Mouse (Mus musculus): ENCODE measurements at regions not wholly inside any gene's neighbourhood (a gene's known extent, or its start where the extent isn't known, plus 50 kb on each side); places are given as distances from the start of the nearest gene placed in this dataset.

GRCm38 (mm10) chr4:142638733-142639339, 399.6 kb upstream of the Kazn start:
- no peak for DNase-seq

DNA sequence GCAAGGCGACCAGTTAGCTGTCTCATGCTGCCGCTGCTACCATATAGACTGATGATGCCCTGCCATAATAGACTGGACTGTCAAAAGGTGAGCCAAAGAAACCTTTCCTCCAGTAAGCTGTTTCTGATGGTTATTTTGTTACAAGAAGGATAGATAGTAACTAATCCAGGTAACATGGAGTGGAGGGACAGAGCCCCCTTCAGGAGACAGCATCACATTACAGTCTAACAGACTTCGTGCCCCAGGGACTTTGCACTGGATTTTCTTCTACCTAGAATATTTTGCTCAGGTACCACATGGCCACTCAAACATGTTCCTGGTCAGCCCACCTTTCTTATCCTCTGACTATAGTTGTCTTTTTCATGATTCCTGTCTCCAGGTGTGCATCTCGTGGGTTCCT, 398.9 kb upstream of the Kazn start:
- DNase-seq: no peak

DNA sequence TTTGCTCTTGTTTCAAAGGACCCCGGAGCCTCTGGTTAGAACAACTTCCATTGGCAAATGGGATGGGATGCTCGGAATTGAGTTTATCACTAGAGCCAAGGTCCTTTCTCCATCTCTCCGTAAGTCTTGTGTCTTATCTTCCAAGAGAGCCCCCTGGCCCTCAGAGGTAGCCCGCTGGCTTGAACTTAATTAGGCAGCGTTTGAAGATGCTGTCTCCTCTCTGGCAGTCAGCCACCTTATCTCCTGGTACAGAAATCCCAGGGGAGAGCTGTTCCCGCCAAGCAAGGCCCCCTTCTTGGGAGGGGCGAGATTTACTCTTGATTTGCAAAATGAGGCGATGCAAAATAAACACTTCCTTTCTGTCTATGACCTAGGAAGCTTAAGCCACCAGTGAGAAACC, 395.2 kb upstream of the Kazn start:
- DNase-seq: no peak

GRCm38 (mm10) chr4:142633667-142634350, 394.6 kb upstream of the Kazn start:
- no peak for DNase-seq

DNA sequence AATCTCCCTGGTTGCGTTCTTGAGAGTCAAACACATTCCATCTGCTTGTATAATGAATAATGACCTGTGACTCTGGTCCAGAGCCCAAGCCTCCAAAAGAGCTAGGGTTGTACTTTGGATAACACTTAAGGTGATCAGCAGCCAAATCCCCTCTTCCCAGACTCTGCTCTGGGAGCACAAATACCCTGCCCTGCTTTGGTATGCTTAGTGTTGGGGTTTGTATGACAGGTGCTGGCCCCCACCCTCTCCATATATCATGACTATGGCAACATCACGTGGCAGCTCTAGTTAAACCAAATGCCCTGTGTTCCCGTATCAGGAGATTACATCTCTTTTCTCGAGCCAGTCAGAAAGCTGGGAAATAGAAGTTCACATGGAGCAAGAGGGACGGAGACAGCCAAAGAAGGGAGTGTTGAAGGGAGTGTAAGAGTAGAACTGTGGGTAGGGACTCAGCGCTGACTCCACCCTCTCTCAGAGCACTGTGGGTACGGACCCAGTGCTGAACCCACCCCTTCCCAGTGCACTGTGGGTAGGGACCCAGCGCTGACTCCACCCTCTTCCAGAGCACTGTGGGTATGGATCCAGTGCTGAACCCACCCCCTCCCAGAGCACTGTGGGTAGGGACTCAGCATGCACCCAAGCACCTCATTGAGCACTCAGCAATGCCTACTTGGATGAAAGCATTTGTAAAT, 387.4 kb upstream of the Kazn start:
- no peak for DNase-seq

DNA sequence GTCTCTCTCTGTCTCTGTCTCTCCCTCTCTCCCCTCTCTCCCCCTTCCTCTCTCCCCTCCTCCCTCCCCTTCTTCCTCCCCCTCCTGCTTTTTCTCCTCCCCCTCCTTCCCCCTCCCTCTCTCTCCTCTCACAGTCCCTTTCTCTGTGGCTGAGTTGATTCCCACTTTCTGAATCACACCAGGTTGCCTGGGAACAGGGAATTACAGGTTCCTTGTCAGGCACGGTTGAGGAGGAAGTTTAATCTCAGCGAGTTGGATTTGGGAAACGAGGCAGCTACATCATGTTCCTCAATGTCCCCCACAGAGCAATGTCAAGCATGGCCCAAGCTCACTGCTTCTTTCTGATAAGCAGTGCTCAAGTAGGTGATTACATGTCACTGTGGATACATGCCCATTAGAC, 386.3 kb upstream of the Kazn start:
- no peak for DNase-seq

DNA sequence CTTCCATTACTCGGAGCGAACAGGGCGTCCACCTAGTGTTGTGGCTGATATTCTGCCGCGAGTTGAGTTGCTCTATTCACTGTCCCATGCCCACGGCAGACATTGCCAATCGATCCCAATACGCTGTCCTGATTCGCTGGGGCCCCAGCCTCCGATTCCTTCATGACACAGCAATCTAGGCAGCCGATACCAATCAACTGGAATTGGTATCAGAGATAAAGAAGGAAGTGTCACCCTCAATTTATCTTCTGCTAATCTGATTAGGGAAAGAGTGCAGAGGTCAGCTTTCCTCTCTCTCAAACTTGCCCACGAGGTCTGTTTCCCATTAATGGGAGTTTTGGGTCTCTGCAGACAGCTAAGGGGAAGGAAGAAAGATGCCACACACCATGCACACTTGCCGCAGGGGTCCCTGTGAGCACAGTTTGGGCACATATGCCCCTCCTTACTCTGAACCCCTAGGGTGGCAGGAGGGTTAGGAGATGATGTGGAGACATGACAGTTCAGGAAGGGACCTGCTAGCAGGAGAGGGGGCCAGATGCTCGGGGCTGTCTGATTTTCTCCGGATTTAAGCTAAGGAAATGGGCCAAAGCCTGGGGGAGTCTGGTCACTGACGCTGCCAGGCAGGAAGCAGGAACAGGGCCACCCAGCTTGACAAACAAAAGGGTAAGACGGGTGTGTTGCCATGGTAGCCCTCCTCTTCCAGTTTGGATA, 383.1 kb upstream of the Kazn start:
- no peak for DNase-seq

DNA sequence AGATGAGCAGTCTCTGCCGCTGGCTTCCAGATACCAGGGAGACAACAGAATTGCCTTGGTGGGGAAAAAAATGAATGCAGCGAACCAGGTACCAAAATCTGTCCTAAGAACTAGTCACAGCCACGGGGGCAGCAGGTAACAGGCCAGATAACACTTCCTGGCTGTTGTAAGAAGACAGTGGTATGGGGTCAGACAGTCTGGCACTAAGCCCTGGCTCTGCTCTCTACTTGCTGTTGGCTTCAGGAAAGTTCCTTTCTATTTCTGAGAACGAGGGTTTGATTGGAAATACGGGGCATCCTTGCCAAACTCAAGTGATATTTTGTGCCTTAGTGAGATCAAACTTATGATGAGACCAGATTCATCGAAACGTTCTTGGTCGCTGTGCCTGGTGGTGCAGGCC, 380.2 kb upstream of the Kazn start:
- no peak for DNase-seq

DNA sequence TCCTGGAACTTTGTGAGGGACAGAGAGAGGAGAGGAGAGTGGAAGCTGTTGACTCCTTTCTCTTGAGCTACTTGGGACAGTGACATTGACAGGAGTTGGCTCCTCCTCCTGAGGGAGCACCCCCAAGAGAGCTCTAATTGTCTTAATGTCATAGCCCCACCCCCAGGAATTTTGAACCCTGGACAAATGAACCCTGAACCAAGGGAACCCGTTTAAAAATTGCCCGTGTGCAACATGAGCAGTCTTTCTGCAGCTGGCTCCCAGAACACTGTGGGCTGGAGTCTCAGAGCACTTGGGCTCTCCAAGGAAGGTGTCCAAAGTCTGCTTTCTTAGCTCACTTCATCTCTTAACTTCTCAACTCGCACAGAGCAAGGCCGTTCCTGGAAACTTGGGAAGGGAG, 379.6 kb upstream of the Kazn start:
- no peak for DNase-seq

- peak; percentile 43 for DNase-seq
Observed at GRCm38 (mm10) chr4:142617676-142618075, 378.5 kb upstream of the Kazn start.

GRCm38 (mm10) chr4:142616901-142617300, 377.7 kb upstream of the Kazn start:
- DNase-seq: no peak

GRCm38 (mm10) chr4:142605098-142605497, 365.9 kb upstream of the Kazn start:
- no peak for DNase-seq

GRCm38 (mm10) chr4:142597214-142597613, 358.0 kb upstream of the Kazn start:
- DNase-seq: no peak

- no peak for DNase-seq
Observed at GRCm38 (mm10) chr4:142589084-142589741, 350.0 kb upstream of the Kazn start.

DNA sequence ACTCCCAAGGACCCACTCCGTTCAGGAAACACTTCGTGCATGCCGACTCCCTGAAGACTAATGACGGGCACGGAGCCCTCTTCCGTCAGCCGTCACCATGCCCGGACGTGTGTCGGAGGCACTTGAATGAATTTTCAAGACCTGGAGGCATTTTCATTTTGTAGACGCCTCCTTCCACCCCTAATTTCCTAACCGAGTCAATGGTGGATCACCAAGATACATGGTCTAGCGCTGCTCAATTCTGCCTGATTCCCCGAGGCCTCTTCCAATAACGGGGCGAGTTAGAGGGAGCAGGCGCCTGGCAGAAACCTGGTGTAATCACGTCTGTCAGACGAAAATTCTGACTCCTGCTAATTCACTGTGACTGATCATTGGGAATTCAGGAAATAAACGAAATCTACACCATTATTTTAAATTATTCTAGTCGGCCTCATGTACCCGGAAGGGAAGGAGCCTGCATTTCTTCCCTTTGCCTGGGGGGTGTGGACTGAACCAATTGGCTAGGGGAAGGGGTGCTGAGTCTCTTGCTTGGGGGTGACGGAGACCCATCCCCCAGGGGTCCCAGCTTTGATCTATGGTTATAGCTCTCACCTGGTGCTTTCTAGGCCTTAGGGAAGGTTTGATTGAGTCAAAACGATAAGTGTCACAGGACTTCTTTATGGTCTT, 349.4 kb upstream of the Kazn start:
- no peak for DNase-seq

GRCm38 (mm10) chr4:142587345-142588035, 348.3 kb upstream of the Kazn start:
- DNase-seq: no peak

DNA sequence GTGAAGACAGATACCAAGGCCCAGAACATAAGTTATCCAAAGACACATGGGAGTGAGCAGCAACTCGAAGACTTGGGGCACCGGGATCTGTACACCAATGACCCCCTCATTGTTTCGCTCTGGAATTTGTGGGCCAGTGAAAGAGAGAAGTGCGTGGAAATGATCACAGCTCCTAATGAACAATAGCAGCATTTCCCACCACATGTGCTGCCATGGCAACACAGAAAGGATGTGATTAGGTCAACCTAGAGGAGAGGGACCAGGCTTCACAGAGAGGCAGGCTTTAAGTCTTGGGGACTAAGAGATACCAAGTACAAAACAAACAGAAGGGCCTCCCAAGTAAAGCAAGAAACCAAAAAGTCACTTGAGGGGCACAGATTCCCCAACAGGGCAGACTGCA, 339.3 kb upstream of the Kazn start:
- no peak for DNase-seq

DNA sequence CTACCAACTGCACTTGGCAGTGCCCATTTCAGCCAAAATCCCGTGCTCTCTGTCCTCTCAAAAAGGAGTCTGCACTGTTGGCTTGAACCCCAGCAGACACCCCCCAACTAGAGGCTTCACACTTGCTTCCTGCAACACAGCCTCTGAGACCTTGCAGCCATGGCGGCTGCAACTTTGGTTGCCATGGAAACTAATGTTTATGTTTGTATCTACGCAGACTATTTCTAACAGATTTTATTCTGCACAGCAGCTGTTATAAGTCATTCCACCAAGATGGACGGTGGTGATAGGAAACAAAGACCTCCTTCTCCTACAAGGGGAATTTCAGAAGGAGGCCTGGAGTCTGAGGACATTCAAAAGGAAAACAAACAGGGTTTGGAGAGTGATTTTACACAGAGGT, 338.3 kb upstream of the Kazn start:
- no peak for DNase-seq

DNA sequence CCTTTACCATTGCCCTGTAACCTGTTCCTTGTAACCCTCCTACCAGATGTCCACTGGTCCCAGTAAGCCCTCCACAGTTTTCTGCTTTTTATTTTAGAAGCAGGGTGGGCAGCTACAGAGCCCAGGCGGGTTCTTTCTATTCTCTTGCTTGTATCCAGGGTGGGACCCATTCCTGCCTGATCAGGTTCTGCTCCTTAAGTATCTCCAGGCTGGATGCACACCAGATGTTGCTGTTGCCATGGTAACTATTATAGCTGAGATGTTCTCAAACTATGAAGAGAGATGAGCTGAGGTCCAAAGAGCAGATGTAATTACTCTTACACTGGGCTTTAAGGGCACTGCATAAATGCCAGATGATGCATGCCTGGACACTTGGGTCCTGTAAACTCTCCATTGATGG, 335.3 kb upstream of the Kazn start:
- DNase-seq: no peak

GRCm38 (mm10) chr4:142570712-142571111, 331.5 kb upstream of the Kazn start:
- no peak for DNase-seq

DNA sequence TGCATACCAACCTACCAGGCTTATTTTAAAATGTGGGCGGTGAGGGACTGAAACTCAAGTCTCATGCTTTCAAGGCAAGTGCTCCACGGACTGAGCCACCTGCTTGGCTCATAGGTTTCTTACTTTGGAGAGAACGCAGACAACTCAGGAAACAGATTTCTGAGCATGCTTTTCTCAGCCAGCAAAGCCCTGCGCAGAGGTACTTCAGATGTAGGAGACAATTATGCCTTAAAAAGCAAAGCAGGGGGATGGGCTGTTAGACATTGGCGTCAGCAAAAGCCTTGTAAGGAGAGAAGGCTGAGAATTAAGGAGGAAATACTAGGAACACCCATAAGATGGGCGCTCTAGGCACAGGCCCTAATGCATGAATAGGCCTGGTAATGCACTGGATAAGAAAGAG, 329.4 kb upstream of the Kazn start:
- DNase-seq: no peak
